Mouse (Mus musculus) myocyte (in vitro differentiated cells): ENCODE data around the gene Ccna1. TPM values are rescaled to one million over a fixed set of nuclear protein-coding genes. Genes with fewer than 3 reads are reported as not detected.

Experiments used
- H3K27me3 ChIP-seq: one replicate; pipeline ENCODE4 v1.6.1; 2011; ENCODE audit not compliant: control insufficient read depth, insufficient read depth, insufficient read length
- H3K36me3 ChIP-seq: one replicate; pipeline ENCODE4 v1.6.1; 2011; ENCODE audit not compliant: control insufficient read depth, insufficient read depth
- H3K4me2 ChIP-seq: one replicate; pipeline ENCODE4 v1.6.1; 2011; ENCODE audit warnings: low read depth, control low read depth
- H3K4me3 ChIP-seq: one replicate; pipeline ENCODE4 v1.5.1; 2011; ENCODE audit warnings: mild to moderate bottlenecking, control low read depth, moderate library complexity
- H3K79me2 ChIP-seq: one replicate; pipeline ENCODE4 v1.6.1; 2011; ENCODE audit not compliant: control insufficient read depth, insufficient read depth
- H3ac ChIP-seq: one replicate; pipeline ENCODE4 v1.6.1; 2011; ENCODE audit not compliant: control insufficient read depth, insufficient read length
- CEBPB ChIP-seq: IDR thresholded peaks from 2 replicates; pipeline ENCODE4 v1.6.1; 2011; ENCODE audit warnings: mild to moderate bottlenecking, moderate library complexity; ENCODE audit not compliant: poor library complexity, insufficient read depth, severe bottlenecking
- E2F4 ChIP-seq: IDR thresholded peaks from one replicate; pipeline ENCODE4 v1.6.1; 2011; ENCODE audit warnings: mild to moderate bottlenecking, control low read depth, moderate library complexity; ENCODE audit not compliant: insufficient read depth
- MAX ChIP-seq: IDR thresholded peaks from one replicate; pipeline ENCODE4 v1.6.1; 2011; ENCODE audit warnings: low read depth, mild to moderate bottlenecking, control low read depth
- MYOD1 ChIP-seq, 3 experiments: IDR thresholded peaks; one replicate each; pipeline ENCODE4 v1.6.1; 2011; ENCODE audit warnings: control low read depth in 2 of 3, low read depth in 2 of 3, mild to moderate bottlenecking in 2 of 3, moderate library complexity in 1 of 3; ENCODE audit not compliant: insufficient read length in 2 of 3, control insufficient read depth in 1 of 3
- MYOG ChIP-seq, 3 experiments: IDR thresholded peaks; one replicate each; pipeline ENCODE4 v1.6.1; 2011; ENCODE audit warnings: control low read depth in 2 of 3, low read depth in 2 of 3, mild to moderate bottlenecking in 2 of 3; ENCODE audit not compliant: insufficient read length in 2 of 3, control insufficient read depth in 1 of 3, insufficient read depth in 1 of 3
- POLR2A ChIP-seq: IDR thresholded peaks from one replicate; pipeline ENCODE4 v1.6.1; 2011; ENCODE audit warnings: low read depth, mild to moderate bottlenecking, control low read depth, moderate library complexity; ENCODE audit not compliant: insufficient read length
- POLR2AphosphoS2 ChIP-seq: IDR thresholded peaks from one replicate; pipeline ENCODE4 v1.6.1; 2011; ENCODE audit warnings: low read depth, control low read depth; ENCODE audit not compliant: insufficient read length
- REST ChIP-seq: IDR thresholded peaks from one replicate; pipeline ENCODE4 v1.6.1; 2011; ENCODE audit warnings: mild to moderate bottlenecking, control low read depth, moderate library complexity; ENCODE audit not compliant: insufficient read depth, insufficient read length
- SRF ChIP-seq: IDR thresholded peaks from one replicate; pipeline ENCODE4 v1.6.1; 2011; ENCODE audit warnings: low read depth; ENCODE audit not compliant: control insufficient read depth, insufficient read length
- TCF12 ChIP-seq: IDR thresholded peaks from one replicate; pipeline ENCODE4 v1.6.1; 2011; ENCODE audit warnings: mild to moderate bottlenecking, control low read depth; ENCODE audit not compliant: poor library complexity, insufficient read depth, severe bottlenecking
- TCF3 ChIP-seq: IDR thresholded peaks from one replicate; pipeline ENCODE4 v1.6.1; 2011; ENCODE audit warnings: low read depth, control low read depth; ENCODE audit not compliant: insufficient read length
- USF1 ChIP-seq: IDR thresholded peaks from one replicate; pipeline ENCODE4 v1.6.1; 2011; ENCODE audit warnings: low read depth, mild to moderate bottlenecking, control low read depth, moderate library complexity
- polyA plus RNA-seq: library from polyadenylated mRNA; unstranded; fragments of >200 nt; fragmentation: generic; extraction: Trizol; gene quantifications from one replicate; pipeline ENCODE4 v1.2.1, GENCODE M21; 2012; ENCODE audit warnings: missing spikeins

Ccna1 gene
- polyA plus RNA-seq, 1 experiment: not detected

DNA sequence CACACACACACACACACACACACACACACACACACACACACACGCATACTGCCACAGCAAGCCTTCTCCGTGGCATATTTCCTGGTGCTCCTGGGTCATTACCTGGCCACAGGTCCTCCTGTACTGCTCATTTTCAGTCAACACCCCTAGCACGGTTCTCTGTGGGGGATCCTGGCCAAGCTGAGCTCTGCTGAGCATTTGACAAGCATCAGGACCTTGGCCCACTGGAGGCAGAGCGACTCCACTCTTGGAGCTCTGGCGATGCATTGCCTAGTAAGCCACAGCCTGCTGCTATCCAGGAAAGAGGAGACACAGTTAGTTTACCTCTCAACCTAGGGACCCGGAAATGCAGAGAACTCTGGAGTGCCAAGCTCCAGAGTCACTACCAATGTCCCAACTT lies 1.1 kb downstream of the Ccna1 start:
- TF ChIP-seq TCF3 (no peak), MYOD1 (IDR thresholded peaks at IDR 0.05; ENCODE audit: control insufficient read depth in 1 of 3, insufficient read length in 2 of 3, low read depth in 2 of 3) (no peak), REST (no peak), SRF (no peak), POLR2A (no peak), MAX (no peak), CEBPB (no peak), POLR2AphosphoS2 (no peak), MYOG (IDR thresholded peaks at IDR 0.05; ENCODE audit: control insufficient read depth in 1 of 3, insufficient read depth in 1 of 3, insufficient read length in 2 of 3, low read depth in 2 of 3) (no peak), E2F4 (no peak), TCF12 (no peak), USF1 (no peak)
- Histone ChIP-seq H3K36me3 (no peaks in the 10 kb centered on the region), H3K27me3 (peaks cover 31% of the 10 kb centered on the region), H3K4me3 (no peak overlapping the region), H3K4me2 (no peak overlapping the region), H3K79me2 (no peaks in the 10 kb centered on the region), H3ac (no peak overlapping the region)

GRCm38 (mm10) chr3:55044601-55045370 lies 10.5 kb downstream of the Ccna1 start:
- no peak overlapping the region for H3ac ChIP-seq
- no peak overlapping the region for H3K4me2 ChIP-seq
- no peak for TF ChIP-seq SRF
- TF ChIP-seq POLR2AphosphoS2: no peak
- TF ChIP-seq MYOG (IDR thresholded peaks at IDR 0.05; ENCODE audit: control insufficient read depth in 1 of 3, insufficient read depth in 1 of 3, insufficient read length in 2 of 3, low read depth in 2 of 3): no peak
- no peak for TF ChIP-seq CEBPB
- no peak for TF ChIP-seq REST
- TF ChIP-seq USF1: no peak
- TF ChIP-seq E2F4: no peak
- no peak for TF ChIP-seq MYOD1 (IDR thresholded peaks at IDR 0.05; ENCODE audit: control insufficient read depth in 1 of 3, insufficient read length in 2 of 3, low read depth in 2 of 3)
- TF ChIP-seq POLR2A: no peak
- no peak for TF ChIP-seq TCF3
- TF ChIP-seq MAX: no peak
- TF ChIP-seq TCF12: no peak
- H3K4me3 ChIP-seq: no peak overlapping the region
- H3K27me3 ChIP-seq: no peaks in the 10 kb centered on the region
- H3K36me3 ChIP-seq: no peaks in the 10 kb centered on the region
- H3K79me2 ChIP-seq: no peaks in the 10 kb centered on the region

- H3K27me3 ChIP-seq: peaks cover 9% of the 10 kb centered on the region
- no peak overlapping the region for H3ac ChIP-seq
- no peaks in the 10 kb centered on the region for H3K36me3 ChIP-seq
- H3K4me2 ChIP-seq: no peak overlapping the region
- no peak overlapping the region for H3K4me3 ChIP-seq
- no peak for TF ChIP-seq MYOD1 (IDR thresholded peaks at IDR 0.05; ENCODE audit: control insufficient read depth in 1 of 3, insufficient read length in 2 of 3, low read depth in 2 of 3)
- no peak for TF ChIP-seq MAX
- no peak for TF ChIP-seq REST
- TF ChIP-seq CEBPB: no peak
- no peak for TF ChIP-seq POLR2A
- TF ChIP-seq MYOG (IDR thresholded peaks at IDR 0.05; ENCODE audit: control insufficient read depth in 1 of 3, insufficient read depth in 1 of 3, insufficient read length in 2 of 3, low read depth in 2 of 3): no peak
- TF ChIP-seq SRF: no peak
- TF ChIP-seq E2F4: no peak
- no peak for TF ChIP-seq USF1
- no peak for TF ChIP-seq TCF12
- no peak for TF ChIP-seq TCF3
- no peak for TF ChIP-seq POLR2AphosphoS2
- H3K79me2 ChIP-seq: no peaks in the 10 kb centered on the region
Observed at GRCm38 (mm10) chr3:55037608-55038007, 17.7 kb downstream of the Ccna1 start.

DNA sequence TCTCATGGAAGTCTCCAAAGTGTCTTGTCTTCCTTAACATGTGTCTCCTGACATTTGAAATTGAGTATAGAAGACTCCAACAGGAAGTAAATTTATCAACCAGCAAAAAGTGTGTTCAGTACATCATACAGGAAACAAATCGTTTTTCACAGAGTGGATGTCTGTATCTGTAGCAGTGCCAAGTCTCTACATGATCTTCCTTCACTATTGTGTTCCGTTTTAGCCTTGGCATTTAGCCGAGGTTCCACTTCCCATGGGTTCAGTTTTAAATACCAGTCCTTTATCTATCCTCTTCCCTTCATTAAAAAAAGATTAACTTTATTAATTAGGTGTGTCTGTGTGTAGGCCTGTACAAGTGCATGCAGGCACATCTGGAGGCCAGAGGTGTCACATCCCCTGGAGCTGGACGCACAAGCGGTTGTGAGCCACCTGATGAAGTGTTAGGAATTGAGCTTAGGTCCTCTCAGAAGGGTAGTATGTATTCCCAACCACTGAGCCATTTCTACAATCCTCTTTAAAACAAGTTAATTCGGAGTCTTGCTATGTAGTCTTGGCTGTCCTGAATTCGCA lies 27.9 kb downstream of the Ccna1 start:
- Histone ChIP-seq H3K4me2 (no peak overlapping the region), H3K4me3 (no peak overlapping the region), H3K79me2 (no peaks in the 10 kb centered on the region), H3ac (no peak overlapping the region), H3K36me3 (no peaks in the 10 kb centered on the region), H3K27me3 (peaks cover 5% of the 10 kb centered on the region)
- TF ChIP-seq SRF: no peak
- TF ChIP-seq POLR2AphosphoS2: no peak
- no peak for TF ChIP-seq E2F4
- TF ChIP-seq MYOD1 (IDR thresholded peaks at IDR 0.05; ENCODE audit: control insufficient read depth in 1 of 3, insufficient read length in 2 of 3, low read depth in 2 of 3): no peak
- TF ChIP-seq POLR2A: no peak
- TF ChIP-seq MAX: no peak
- no peak for TF ChIP-seq USF1
- no peak for TF ChIP-seq REST
- no peak for TF ChIP-seq CEBPB
- no peak for TF ChIP-seq MYOG (IDR thresholded peaks at IDR 0.05; ENCODE audit: control insufficient read depth in 1 of 3, insufficient read depth in 1 of 3, insufficient read length in 2 of 3, low read depth in 2 of 3)
- no peak for TF ChIP-seq TCF3
- TF ChIP-seq TCF12: no peak
